Mouse (Mus musculus): ENCODE data around the gene Plbd2.

The Plbd2 gene

DNA sequence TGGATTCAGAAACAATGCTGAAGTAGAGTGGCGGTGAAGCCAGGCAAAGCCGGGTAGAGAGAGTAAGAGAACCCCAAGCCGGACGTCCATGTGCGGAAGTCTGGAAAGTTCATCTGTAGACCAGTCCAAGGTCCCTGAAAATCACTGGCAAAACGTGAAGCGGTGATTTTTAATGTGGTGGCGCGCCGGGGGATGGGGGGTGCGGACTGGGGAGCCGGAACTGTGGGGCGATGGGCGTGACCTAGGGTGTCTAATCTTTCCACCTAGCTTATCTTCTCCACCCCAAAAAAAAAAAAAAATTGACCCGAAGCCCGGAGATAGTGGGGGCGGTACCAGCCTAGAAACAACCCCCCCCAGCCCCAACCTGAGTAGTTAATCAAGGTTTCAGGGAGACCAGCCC lies 65.9 kb downstream of the Plbd2 start:
- no peak for DNase-seq (ENCODE audit: low read depth, low spot score)

GRCm38 (mm10) chr5:120436885-120437495 lies 66.4 kb downstream of the Plbd2 start:
- peak; percentile 68 for DNase-seq (ENCODE audit: low read depth, low spot score)

GRCm38 (mm10) chr5:120435731-120436501 lies 67.5 kb downstream of the Plbd2 start:
- DNase-seq (ENCODE audit: low read depth, low spot score) = peak; percentile 61

GRCm38 (mm10) chr5:120435006-120435681 lies 68.3 kb downstream of the Plbd2 start:
- DNase-seq (ENCODE audit: low read depth, low spot score) = peak; percentile 64

GRCm38 (mm10) chr5:120434231-120434735 lies 69.1 kb downstream of the Plbd2 start:
- peak; percentile 41 for DNase-seq (ENCODE audit: low read depth, low spot score)
